ENCODE assay signal across 8 mouse cellular contexts in genomic region chr8:121115948-121116347, GRCm38 (mm10). TPM values are rescaled to one million over a fixed set of nuclear protein-coding genes. Genes with fewer than 3 reads are reported as not detected.
DNase-seq lines count a peak whose midpoint lies in the region; ATAC-seq lines count a peak whose summit lies in the region.

Foxc2 (plus strand) TSS chr8:121116171.

- H3K27ac ChIP-seq in liver, embryonic 12.5 days: peak within 1 kb of the TSS; percentile 8; the same call in 1 of the 2 replicates

- no peaks in the 10 kb centered on the region for H3K36me3 ChIP-seq in liver, embryonic 12.5 days

- ATAC-seq in liver, embryonic 12.5 days: no peak

- H3K4me3 ChIP-seq in liver, embryonic 12.5 days: peak within 1 kb of the TSS; percentile 54

- peak within 1 kb of the TSS; percentile 71 for H3K4me2 ChIP-seq in liver, embryonic 12.5 days

- no peaks in the 10 kb centered on the region for H3K9me3 ChIP-seq in liver, embryonic 12.5 days (replicated peaks)

- H3K9ac ChIP-seq in liver, embryonic 12.5 days: peak within 1 kb of the TSS; percentile 48

- peak; percentile 32 to 50 for DNase-seq in cerebellum, postnatal 14 days
- DNase-seq in cerebellum, adult 9-11 months: no peak
- DNase-seq in embryo, embryonic 11.5 days (ENCODE audit: low read depth, low spot score): peak; percentile 83
- DNase-seq in heart, adult 8-10 months (ENCODE audit: low spot score): peak; percentile 91
- DNase-seq in kidney, adult 8-10 months: peak; percentile 89 to 90
- DNase-seq in natural killer cell, adult 2 months (ENCODE audit: low spot score in 2 of 2): peak; percentile 50 to 64
- peak; percentile 85 for DNase-seq in testis, postnatal 10 days (ENCODE audit: low spot score)

- H3K27me3 ChIP-seq in liver, embryonic 12.5 days (replicated peaks): peaks cover 99% of the 10 kb centered on the region

- H3K4me1 ChIP-seq in liver, embryonic 12.5 days: peaks cover 10% of the 10 kb centered on the region

- WGBS in liver, embryonic 12.5 days (ENCODE audit: insufficient replicate concordance): 1% methylated on average over 25 of the region's 25 CpGs

RNA-seq across cellular contexts. Expression of gene Foxc2, which starts in this region (rescaled TPM):
- total RNA-seq in heart, adult 8-10 months (2022): 1 to 10 TPM; 1.4 to 2.2 (median 1.6) TPM
- 0.94 and 1.2 TPM in 2 replicates for polyA plus RNA-seq in liver, embryonic 12.5 days (2016; fragmentation: Nextera tagmentation; extraction: Ambion mirVana)
